Mouse (Mus musculus) CH12.LX (cell line): ENCODE measurements around the gene Fgfr2. TPM values are rescaled to one million over a fixed set of nuclear protein-coding genes. Genes with fewer than 3 reads are reported as not detected.

Experiments
- DNase-seq: peaks from one replicate; pipeline ENCODE4 v3.0.0-alpha.2; 2013; ENCODE audit errors: extremely low read depth
- H3K27ac ChIP-seq: 2 replicates; pipeline ENCODE4 v1.5.1; 2012; ENCODE audit warnings: low read depth, mild to moderate bottlenecking, control low read depth, moderate library complexity; ENCODE audit not compliant: insufficient read depth
- H3K27me3 ChIP-seq: replicated peaks from 2 replicates; pipeline ENCODE3; 2012; ENCODE audit warnings: inconsistent platforms
- H3K36me3 ChIP-seq, 2 experiments: replicated peaks in 1 of 2; 2 replicates each; pipeline versions ENCODE3 to v1.6.1; 2012; ENCODE audit warnings: inconsistent platforms in 1 of 2, low read length in 1 of 2, mild to moderate bottlenecking in 1 of 2, mixed read lengths in 1 of 2, moderate library complexity in 1 of 2; ENCODE audit not compliant: control insufficient read depth in 1 of 2, insufficient read depth in 1 of 2
- H3K4me1 ChIP-seq, 2 experiments: 2 replicates each; pipeline ENCODE4 v1.6.1; 2012; ENCODE audit warnings: inconsistent platforms in 1 of 2, moderate library complexity in 1 of 2; ENCODE audit not compliant: insufficient read depth in 2 of 2, control insufficient read depth in 1 of 2
- H3K4me2 ChIP-seq: 2 replicates; pipeline ENCODE4 v1.6.1; 2012; ENCODE audit warnings: low read depth, mild to moderate bottlenecking, control low read depth; ENCODE audit not compliant: poor library complexity, insufficient read depth, severe bottlenecking
- H3K4me3 ChIP-seq, 3 experiments: fragments of 150-350 bp in 1 of 3; sonication (generic) in 1 of 3; replicated peaks in 1 of 3; 2 replicates each; pipeline versions ENCODE3 to v1.5.1; 2011 to 2012; ENCODE audit warnings: low read depth in 2 of 3, low read length in 2 of 3, mild to moderate bottlenecking in 2 of 3, moderate library complexity in 2 of 3, control low read depth in 1 of 3, improper control_type of control experiment in 1 of 3, inconsistent platforms in 1 of 3, mixed read lengths in 1 of 3; ENCODE audit not compliant: poor library complexity in 1 of 3
- H3K79me2 ChIP-seq: replicated peaks from 2 replicates; pipeline ENCODE4 v1.6.1; 2012; ENCODE audit warnings: mild to moderate bottlenecking, moderate library complexity; ENCODE audit not compliant: control insufficient read depth, poor library complexity, insufficient read depth, severe bottlenecking; ENCODE audit errors: extremely low read depth
- H3K9ac ChIP-seq: 2 replicates; pipeline ENCODE4 v1.6.1; 2012; ENCODE audit warnings: low read depth, mild to moderate bottlenecking, control low read depth, moderate library complexity; ENCODE audit not compliant: insufficient read depth
- H3K9me3 ChIP-seq: replicated peaks from 2 replicates; pipeline ENCODE3; 2012; ENCODE audit warnings: low read length, inconsistent platforms, mixed read lengths
- CHD2 ChIP-seq: IDR thresholded peaks from 2 replicates; pipeline ENCODE4 v1.6.1; 2011; ENCODE audit warnings: low read length, improper control_type of control experiment
- GABPA ChIP-seq: IDR thresholded peaks from 2 replicates; pipeline ENCODE4 v1.6.1; 2012; ENCODE audit warnings: low read depth, low read length, improper control_type of control experiment, inconsistent platforms; ENCODE audit not compliant: insufficient replicate concordance
- JUN ChIP-seq: IDR thresholded peaks from 2 replicates; pipeline ENCODE4 v1.6.1; 2011; ENCODE audit warnings: low read depth, mild to moderate bottlenecking, low read length, improper control_type of control experiment, moderate library complexity; ENCODE audit not compliant: insufficient read depth
- KAT2A ChIP-seq: IDR thresholded peaks from 2 replicates; pipeline ENCODE4 v1.6.1; 2012; ENCODE audit warnings: low read length, improper control_type of control experiment, inconsistent platforms; ENCODE audit not compliant: insufficient replicate concordance
- MAFK ChIP-seq: IDR thresholded peaks from 2 replicates; pipeline ENCODE4 v1.6.1; 2011; ENCODE audit warnings: low read length, improper control_type of control experiment; ENCODE audit not compliant: insufficient replicate concordance
- POLR2A ChIP-seq: IDR thresholded peaks from 2 replicates; pipeline ENCODE4 v1.6.1; 2011; ENCODE audit warnings: low read depth, mild to moderate bottlenecking, improper control_type of control experiment, low read length
- POLR2AphosphoS2 ChIP-seq: IDR thresholded peaks from 2 replicates; pipeline ENCODE4 v1.6.1; 2011; ENCODE audit warnings: low read depth, low read length, improper control_type of control experiment
- SIN3A ChIP-seq: IDR thresholded peaks from 2 replicates; pipeline ENCODE4 v1.6.1; 2012; ENCODE audit warnings: low read length, improper control_type of control experiment, inconsistent platforms
- TBP ChIP-seq: conservative IDR thresholded peaks from 2 replicates; pipeline ENCODE4 v1.6.1; 2011; ENCODE audit warnings: low read depth, low read length, improper control_type of control experiment
- USF1 ChIP-seq: IDR thresholded peaks from 2 replicates; pipeline ENCODE4 v1.6.1; 2014; ENCODE audit warnings: low read depth, mild to moderate bottlenecking, inconsistent platforms, low read length, improper control_type of control experiment
- USF2 ChIP-seq: conservative IDR thresholded peaks from 2 replicates; pipeline ENCODE4 v1.6.1; 2011; ENCODE audit warnings: low read depth, low read length, improper control_type of control experiment
- ZC3H11A ChIP-seq: IDR thresholded peaks from 2 replicates; pipeline ENCODE4 v1.6.1; 2012; ENCODE audit warnings: low read depth, mild to moderate bottlenecking, inconsistent platforms, low read length, improper control_type of control experiment
- ZKSCAN1 ChIP-seq: IDR thresholded peaks from 2 replicates; pipeline ENCODE4 v1.6.1; 2012; ENCODE audit warnings: low read depth, inconsistent platforms, low read length, improper control_type of control experiment, borderline replicate concordance
- dilution Hi-C: fragments of 300-500 bp; cut with MboI; formaldehyde crosslinking; loops from 2 replicates; pipeline ENCODE4 v1.14.3; 2020; ENCODE audit warnings: low sequenced_read_pairs; ENCODE audit not compliant: extremely low pct_unique_long_range_greater_than_20kb, extremely low pct_ligation_motif_present
- in situ Hi-C: fragments of 300-500 bp; cut with MboI; formaldehyde crosslinking; loops from 3 replicates; pipeline ENCODE4 v1.14.3; 2019; ENCODE audit warnings: low sequenced_read_pairs, low pct_ligation_motif_present, low pct_unique_long_range_greater_than_20kb, mixed read lengths
- polyA plus RNA-seq: library from polyadenylated mRNA; unstranded; fragments of >175 nt; gene quantifications from 2 replicates; pipeline ENCODE4 v1.2.1, GENCODE M21; 2012; ENCODE audit warnings: low read depth; ENCODE audit not compliant: insufficient read length
- total RNA-seq, 2 experiments: library from RNA; depleted of rRNA; stranded (reverse); fragments of 300-350 nt in 1 of 2; fragments of >200 nt in 1 of 2; gene quantifications; 2 replicates each; pipeline ENCODE4 v1.2.3; 2012 to 2014

The Fgfr2 gene
- total and polyA plus RNA-seq, 3 experiments: not detected

- in situ Hi-C loops: no loop called here
- dilution Hi-C loops: no loop called here
- DNase-seq: no peak
These were observed 1066.6 kb downstream of the Fgfr2 start for GRCm38 (mm10) chr7:132056565-132056964.

GRCm38 (mm10) chr7:132046662-132047061 lies 1076.5 kb downstream of the Fgfr2 start:
- Histone ChIP-seq H3K4me2 (no peak overlapping the region), H3K4me1 (no peaks in the 10 kb centered on the region), H3K9me3 (no peaks in the 10 kb centered on the region), H3K36me3 (no peaks in the 10 kb centered on the region)
- dilution Hi-C loops: no loop called here
- DNase-seq: no peak
- no peak for TF ChIP-seq SIN3A
- TF ChIP-seq KAT2A: no peak
- no peak for TF ChIP-seq ZC3H11A
- no peak for TF ChIP-seq TBP
- TF ChIP-seq JUN: no peak
- TF ChIP-seq POLR2AphosphoS2: no peak
- TF ChIP-seq MAFK: no peak
- no peak for TF ChIP-seq GABPA
- TF ChIP-seq ZKSCAN1: no peak
- TF ChIP-seq USF1: no peak
- no peak for TF ChIP-seq USF2
- TF ChIP-seq, all 38 proteins: peak for 0
- H3K79me2 ChIP-seq: no peaks in the 10 kb centered on the region
- in situ Hi-C loops: no loop called here
- no peak overlapping the region for H3K9ac ChIP-seq
- peaks cover 91% of the 10 kb centered on the region for H3K27me3 ChIP-seq
- no peak overlapping the region for H3K27ac ChIP-seq
- H3K4me3 ChIP-seq: no peak overlapping the region

More at GRCm38 (mm10) chr7:132056565-132056964, 1066.6 kb downstream of the Fgfr2 start:
- no peak overlapping the region for H3K27ac ChIP-seq
- TF ChIP-seq POLR2A: no peak
- TF ChIP-seq TBP: no peak
- H3K79me2 ChIP-seq: no peaks in the 10 kb centered on the region
- no peak overlapping the region for H3K9ac ChIP-seq
- no peaks in the 10 kb centered on the region for H3K4me1 ChIP-seq
- H3K36me3 ChIP-seq: no peaks in the 10 kb centered on the region
- no peak overlapping the region for H3K4me3 ChIP-seq
- peaks cover 7% of the 10 kb centered on the region for H3K9me3 ChIP-seq
- peaks cover 58% of the 10 kb centered on the region for H3K27me3 ChIP-seq
- no peak overlapping the region for H3K4me2 ChIP-seq

GRCm38 (mm10) chr7:132031940-132032531 lies 1091.1 kb downstream of the Fgfr2 start:
- dilution Hi-C loops (no loop called here), in situ Hi-C loops (no loop called here)
- H3K4me2 ChIP-seq: no peak overlapping the region
- H3K4me1 ChIP-seq: no peaks in the 10 kb centered on the region
- no peak overlapping the region for H3K9ac ChIP-seq
- H3K36me3 ChIP-seq: no peaks in the 10 kb centered on the region
- DNase-seq: no peak
- no peaks in the 10 kb centered on the region for H3K9me3 ChIP-seq
- peaks cover 77% of the 10 kb centered on the region for H3K27me3 ChIP-seq
- no peak overlapping the region for H3K27ac ChIP-seq
- no peaks in the 10 kb centered on the region for H3K79me2 ChIP-seq
- no peak overlapping the region for H3K4me3 ChIP-seq
- TF ChIP-seq JUN (no peak), KAT2A (no peak), POLR2AphosphoS2 (no peak), CHD2 (no peak)
